Mouse (Mus musculus) small intestine, adult 2 months (tissue): Measurements from ENCODE around the gene Panx3.

Source experiments
- CTCF ChIP-seq: fragments of 200-500 bp; IDR thresholded peaks from 2 replicates; pipeline ENCODE4 v1.5.1; 2012; ENCODE audit warnings: low read depth, mild to moderate bottlenecking, control low read depth, inconsistent platforms, low read length, moderate library complexity, mixed read lengths; ENCODE audit not compliant: insufficient replicate concordance, insufficient read length; ENCODE audit errors: extremely low read depth
- POLR2A ChIP-seq: fragments of 200-500 bp; IDR thresholded peaks from 2 replicates; pipeline ENCODE4 v1.6.1; 2012; ENCODE audit warnings: low read depth, mild to moderate bottlenecking, control low read depth, inconsistent platforms, low read length, moderate library complexity

GRCm38 (mm10) chr9:37689970-37690686, 21.1 kb upstream of the Panx3 start:
- TF ChIP-seq CTCF (no peak), POLR2A (no peak)
